Mouse (Mus musculus) heart, postnatal 0 days (tissue): ENCODE results near the gene Trmt1l.

ENCODE experiments used
- CTCF ChIP-seq: IDR thresholded peaks from 2 replicates; pipeline ENCODE4 v1.5.1; 2016; ENCODE audit warnings: antibody characterized with exemption, control low read depth, low read depth
- EP300 ChIP-seq: IDR thresholded peaks from 2 replicates; pipeline ENCODE4 v1.6.1; 2016; ENCODE audit warnings: antibody characterized with exemption, low read depth

DNA sequence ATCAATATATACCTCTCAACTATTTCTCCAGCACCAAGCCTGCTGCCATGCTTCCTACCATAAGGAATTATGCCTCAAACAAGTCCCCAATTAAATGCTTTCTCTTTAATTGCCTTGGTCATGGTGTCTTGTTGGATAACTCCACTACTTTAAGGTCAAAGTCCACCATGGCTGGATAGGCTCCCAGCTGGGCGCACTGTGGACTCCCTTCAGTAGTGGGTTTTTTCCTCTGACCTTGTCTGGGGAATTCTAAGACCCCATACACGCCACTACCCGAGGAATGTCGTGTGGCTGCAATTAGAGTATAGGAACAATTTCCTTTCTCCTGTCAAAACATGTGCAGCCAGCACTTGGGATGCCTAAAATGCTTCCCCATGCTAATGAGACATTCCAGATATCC lies 36.6 kb downstream of the Trmt1l start:
- no peak for TF ChIP-seq CTCF
- no peak for TF ChIP-seq EP300
